Mouse (Mus musculus) bone marrow macrophage, adult 2 months (primary cell): ENCODE data around the gene Slc4a2.

ENCODE experiments used
- CTCF ChIP-seq: IDR thresholded peaks from 2 replicates; pipeline ENCODE4 v1.5.1; 2012; ENCODE audit warnings: low read depth, mild to moderate bottlenecking, low read length, moderate library complexity
- POLR2A ChIP-seq: IDR thresholded peaks from 2 replicates; pipeline ENCODE4 v1.6.1; 2012; ENCODE audit warnings: mild to moderate bottlenecking, low read depth, low read length, borderline replicate concordance

GRCm38 (mm10) chr5:24443927-24444326, 20.3 kb downstream of the Slc4a2 start:
- TF ChIP-seq POLR2A (no peak), CTCF (no peak)
